In genomic region chr3:117087646-117088045, GRCm38 (mm10) we compare ENCODE assay signal across 29 mouse cellular contexts.
DNase-seq lines count a peak whose midpoint lies in the region; ATAC-seq lines count a peak whose summit lies in the region.
"Had no signal": no experiment of that assay in that cellular context is flagged by ENCODE, and none has a peak within 500 bp of the region (broad histone marks: within the 10 kb centered on the region; RNA-seq: fewer than 3 reads in every experiment).

No protein-coding gene starts in this region.

- no peak overlapping the region for H3K27ac ChIP-seq in hindbrain, embryonic 11.5 days (ENCODE audit: low read depth, low read length)
- H3K27ac ChIP-seq: embryonic facial prominence, embryonic 10.5 days; embryonic facial prominence, embryonic 15.5 days; forebrain, embryonic 12.5 days; hindbrain, embryonic 10.5 days; layer of hippocampus, adult 2 months; limb, embryonic 10.5 days; limb, embryonic 15.5 days; liver, embryonic 15.5 days had no signal

- no peaks in the 10 kb centered on the region for H3K9me3 ChIP-seq in hindbrain, embryonic 11.5 days (ENCODE audit: control insufficient read depth, low read length)
- H3K9me3 ChIP-seq: embryonic facial prominence, embryonic 10.5 days; embryonic facial prominence, embryonic 15.5 days; forebrain, embryonic 12.5 days; hindbrain, embryonic 10.5 days; limb, embryonic 10.5 days; limb, embryonic 15.5 days; liver, embryonic 15.5 days had no signal

- peak; percentile 3 for DNase-seq in layer of hippocampus, adult 9-11 months
- DNase-seq in layer of hippocampus, adult 8-10 months (ENCODE audit: low spot score in 2 of 2) = no peak
- peak; percentile 9 for DNase-seq in retina, postnatal 1 day
- no peak for DNase-seq in retina, embryonic 14.5 days (ENCODE audit: low spot score)
- DNase-seq in NIH3T3 (ENCODE audit: low read depth) = peak; percentile 11
- no peak for DNase-seq in hindbrain, embryonic 11.5 days (ENCODE audit: low spot score)
- no peak for DNase-seq in adrenal gland, postnatal 36 days
- DNase-seq: adrenal gland, adult 2 months; cerebellum, adult 8-10 months; cerebellum, postnatal 25 days; forebrain, postnatal 0 days; gastrocnemius, postnatal 14 days; heart, postnatal 14 days; kidney, adult 18-20 months; kidney, postnatal 36 days; layer of hippocampus, postnatal 36 days; lung, embryonic 14.5 days; lung, postnatal 14 days had no signal

- H3K4me1 ChIP-seq in hindbrain, embryonic 11.5 days (replicated peaks; ENCODE audit: control insufficient read depth, insufficient read depth, low read length) = no peaks in the 10 kb centered on the region
- H3K4me1 ChIP-seq: embryonic facial prominence, embryonic 10.5 days; embryonic facial prominence, embryonic 15.5 days; forebrain, embryonic 12.5 days; hindbrain, embryonic 10.5 days; limb, embryonic 10.5 days; limb, embryonic 15.5 days; liver, embryonic 15.5 days had no signal

- no peak for ATAC-seq in hindbrain, embryonic 11.5 days (ENCODE audit: low FRiP score)
- ATAC-seq: forebrain, postnatal 0 days; hindbrain, embryonic 16.5 days; midbrain, embryonic 16.5 days had no signal

- H3K4me2 ChIP-seq in hindbrain, embryonic 11.5 days (replicated peaks; ENCODE audit: low read depth, low read length) = no peak overlapping the region
- H3K4me2 ChIP-seq: embryonic facial prominence, embryonic 15.5 days; forebrain, embryonic 12.5 days; limb, embryonic 15.5 days; liver, embryonic 15.5 days; lung, embryonic 14.5 days; midbrain, embryonic 11.5 days had no signal

- no peaks in the 10 kb centered on the region for H3K36me3 ChIP-seq in hindbrain, embryonic 11.5 days (ENCODE audit: control insufficient read depth, insufficient read depth, low read length)
- H3K36me3 ChIP-seq: embryonic facial prominence, embryonic 10.5 days; embryonic facial prominence, embryonic 15.5 days; forebrain, embryonic 12.5 days; hindbrain, embryonic 10.5 days; limb, embryonic 10.5 days; limb, embryonic 15.5 days; liver, embryonic 15.5 days had no signal

- no peak overlapping the region for H3K9ac ChIP-seq in hindbrain, embryonic 11.5 days (ENCODE audit: low read depth, low read length)
- H3K9ac ChIP-seq: embryonic facial prominence, embryonic 15.5 days; forebrain, embryonic 12.5 days; forebrain, postnatal 0 days; limb, embryonic 15.5 days; liver, embryonic 15.5 days; lung, embryonic 14.5 days had no signal

- no peaks in the 10 kb centered on the region for H3K27me3 ChIP-seq in hindbrain, embryonic 11.5 days (ENCODE audit: control insufficient read depth, insufficient read depth, low read length)
- H3K27me3 ChIP-seq: embryonic facial prominence, embryonic 15.5 days; forebrain, embryonic 12.5 days; limb, embryonic 15.5 days; liver, embryonic 15.5 days had no signal

- H3K4me3 ChIP-seq in hindbrain, embryonic 11.5 days (ENCODE audit: low read depth, low read length) = no peak overlapping the region
- H3K4me3 ChIP-seq: embryonic facial prominence, embryonic 10.5 days; embryonic facial prominence, embryonic 15.5 days; forebrain, embryonic 12.5 days; hindbrain, embryonic 10.5 days; layer of hippocampus, adult 2 months; limb, embryonic 10.5 days; limb, embryonic 15.5 days; liver, embryonic 15.5 days had no signal

- WGBS in hindbrain, embryonic 11.5 days = 74% methylated on average over 2 of the region's 2 CpGs

Comparison
In these comparisons a context has a peak if more than half of its experiments do, and no peak if none do; other contexts are left out.
1. DNase-seq: peak in layer of hippocampus, adult 9-11 months (single experiment), retina, postnatal 1 day (single experiment) and NIH3T3 (single experiment); none in layer of hippocampus, adult 8-10 months (0 of 2), retina, embryonic 14.5 days (single experiment), hindbrain, embryonic 11.5 days (single experiment) and adrenal gland, postnatal 36 days (0 of 2).